Comparison of ENCODE assay signal across 18 mouse cellular contexts in the genomic region with DNA sequence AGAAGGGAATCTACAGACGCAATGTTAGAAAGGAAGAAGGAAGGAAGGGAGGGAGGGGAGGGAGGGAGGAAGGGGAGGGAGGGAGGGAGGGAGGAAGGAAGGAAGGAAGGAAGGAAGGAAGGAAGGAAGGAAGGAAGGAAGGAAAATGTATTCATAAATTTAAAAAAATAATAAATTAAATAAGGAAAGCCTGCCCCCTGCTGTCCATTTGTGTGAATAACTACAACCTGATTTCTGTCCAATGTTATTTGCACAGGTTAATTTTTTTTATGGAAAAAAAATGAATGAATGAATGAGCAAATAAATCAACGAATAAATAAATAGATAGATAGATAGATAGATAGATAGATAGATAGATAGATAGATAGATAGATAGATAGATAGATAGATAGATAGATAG. TPM values are rescaled to one million over a fixed set of nuclear protein-coding genes. Genes with fewer than 3 reads are reported as not detected.
DNase-seq lines count a peak whose midpoint lies in the region; ATAC-seq and TF ChIP-seq lines count a peak whose summit lies in the region.
"Not testable (repeated sequence)": the region's sequence is repeated elsewhere in the genome, so short reads cannot be mapped to it uniquely, and the experiment has no call there.
"Had no signal": no experiment of that assay in that cellular context is flagged by ENCODE, and none has a peak within 500 bp of the region (broad histone marks: within the 10 kb centered on the region; RNA-seq: fewer than 3 reads in every experiment).

No protein-coding gene starts in this region.

- TF ChIP-seq POLR2A in liver, adult 2 months (IDR thresholded peaks at IDR 0.05; ENCODE audit: extremely low read depth, insufficient read depth, low read length): not testable (repeated sequence)

- not testable (repeated sequence) for H3K4me3 ChIP-seq in heart, postnatal 0 days (ENCODE audit: low read depth, low read length); kidney, postnatal 0 days (replicated peaks; ENCODE audit: low read depth, low read length); liver, adult 2 months (ENCODE audit: insufficient read depth, low read depth, low read length); midbrain, embryonic 14.5 days (replicated peaks; ENCODE audit: low read depth, low read length)

- peak; percentile 23; the same call in 1 of the 2 replicates for TF ChIP-seq CTCF in heart, postnatal 0 days (IDR thresholded peaks at IDR 0.05; ENCODE audit: low read depth)
- peak; percentile 38 for TF ChIP-seq CTCF in kidney, postnatal 0 days (IDR thresholded peaks at IDR 0.05; ENCODE audit: low read depth)
- TF ChIP-seq CTCF in liver, adult 2 months (IDR thresholded peaks at IDR 0.05; ENCODE audit: low read depth, low read length): not testable (repeated sequence)

- DNase-seq in 416B (ENCODE audit: low read depth) (peak; percentile 34), ZHBTc4 (ENCODE audit: low read depth, low spot score) (peak; percentile 5)
- DNase-seq in cerebellum, postnatal 14 days: peak; percentile 8 to 36
- DNase-seq in heart, postnatal 0 days (ENCODE audit: low spot score): not testable (repeated sequence)
- peak; percentile 13 for DNase-seq in kidney, postnatal 0 days (ENCODE audit: low spot score)
- peak; percentile 3 for DNase-seq in liver, adult 2 months (ENCODE audit: extremely low read depth, low read depth, low spot score)
- peak; percentile 65 for DNase-seq in midbrain, embryonic 14.5 days
- peak; percentile 13 for DNase-seq in splenic B cell, adult 2 months (ENCODE audit: low read depth, low spot score)

- H3K79me2 ChIP-seq in liver, adult 2 months (ENCODE audit: control insufficient read depth, insufficient read depth, low read length): not testable (repeated sequence)

- not testable (repeated sequence) for H3K36me3 ChIP-seq in heart, postnatal 0 days (replicated peaks; ENCODE audit: control insufficient read depth, insufficient read depth, low read length); kidney, postnatal 0 days (ENCODE audit: insufficient read depth, low read length); liver, adult 2 months (ENCODE audit: control insufficient read depth, insufficient read depth, low read length); midbrain, embryonic 14.5 days (ENCODE audit: control insufficient read depth, insufficient read depth, low read length); splenic B cell, adult 2 months (ENCODE audit: control insufficient read depth, insufficient read depth, low read length, poor library complexity, severe bottlenecking)

- H3K9ac ChIP-seq in heart, postnatal 0 days (replicated peaks; ENCODE audit: low read depth, low read length); kidney, postnatal 0 days (ENCODE audit: low read depth, low read length); liver, adult 2 months (ENCODE audit: low read depth, low read length); midbrain, embryonic 14.5 days (replicated peaks; ENCODE audit: low read length): not testable (repeated sequence)

- ATAC-seq in heart, postnatal 0 days (ENCODE audit: insufficient read depth, low read depth); kidney, postnatal 0 days (replicated peaks; ENCODE audit: low FRiP score, low read depth); midbrain, embryonic 14.5 days (ENCODE audit: low FRiP score, low TSS enrichment): not testable (repeated sequence)

- not testable (repeated sequence) for H3K4me2 ChIP-seq in heart, postnatal 0 days (ENCODE audit: low read depth, low read length); kidney, postnatal 0 days (ENCODE audit: low read length); midbrain, embryonic 14.5 days (ENCODE audit: low read length)

- not testable (repeated sequence) for H3K4me1 ChIP-seq in heart, postnatal 0 days (ENCODE audit: control insufficient read depth, insufficient read depth); kidney, postnatal 0 days (replicated peaks; ENCODE audit: insufficient read depth, low read length); liver, adult 2 months (ENCODE audit: control insufficient read depth, insufficient read depth, low read length); midbrain, embryonic 14.5 days (ENCODE audit: control insufficient read depth, insufficient read depth, low read length)

- not testable (repeated sequence) for H3K27ac ChIP-seq in heart, postnatal 0 days (ENCODE audit: low read depth); kidney, postnatal 0 days; liver, adult 2 months (replicated peaks; ENCODE audit: insufficient read depth, low read depth, low read length); midbrain, embryonic 14.5 days (replicated peaks; ENCODE audit: low read depth, low read length)

- TF ChIP-seq EP300 in heart, postnatal 0 days (IDR thresholded peaks at IDR 0.05; ENCODE audit: low read depth): not testable (repeated sequence)

- H3K9me3 ChIP-seq in heart, postnatal 0 days (replicated peaks; ENCODE audit: control insufficient read depth, low read length); kidney, postnatal 0 days (replicated peaks; ENCODE audit: low read length); midbrain, embryonic 14.5 days (ENCODE audit: control insufficient read depth, low read length): not testable (repeated sequence)

- H3K27me3 ChIP-seq in heart, postnatal 0 days (ENCODE audit: control insufficient read depth, insufficient read depth, low read length); kidney, postnatal 0 days (ENCODE audit: insufficient read depth, low read length); liver, adult 2 months (ENCODE audit: control insufficient read depth, insufficient read depth, low read length); midbrain, embryonic 14.5 days (ENCODE audit: control insufficient read depth, insufficient read depth, low read length); splenic B cell, adult 2 months (ENCODE audit: control insufficient read depth, insufficient read depth, low read length, poor library complexity, severe bottlenecking): not testable (repeated sequence)

- WGBS in heart, postnatal 0 days: 29% methylated on average over 2 of the region's 2 CpGs
- 25% methylated on average over 2 of the region's 2 CpGs for WGBS in kidney, postnatal 0 days
- 5% methylated on average over 1 of the region's 2 CpGs for WGBS in liver, adult 2 months
- 35% methylated on average over 2 of the region's 2 CpGs for WGBS in midbrain, embryonic 14.5 days

RNA-seq across cellular contexts. Expression of a gene that starts 8.4 kb away (rescaled TPM):
- not detected in 2 replicates for total RNA-seq in heart, postnatal 0 days (2014; rRNA removed; ENCODE audit: low replicate concordance)
- not detected in 2 replicates for polyA plus RNA-seq in heart, postnatal 0 days (2015; fragmentation: Nextera tagmentation; extraction: Ambion mirVana)
- polyA plus RNA-seq in kidney, postnatal 0 days (2015; fragmentation: Nextera tagmentation; extraction: Ambion mirVana): not detected in 2 replicates
- total RNA-seq in liver, adult 2 months (2014; rRNA removed): 29.1 and 173 TPM in 2 replicates
- 0.48 and 1.7 TPM in 2 replicates for polyA plus RNA-seq in liver, adult 2 months (2012; rRNA removed)
- not detected in 2 replicates for polyA plus RNA-seq in midbrain, embryonic 14.5 days (2014; fragmentation: Nextera tagmentation; extraction: Ambion mirVana)
- total RNA-seq: adrenal gland, adult 8-10 months; ES-E14; gastrocnemius, postnatal 25 days; heart, postnatal 10 days; layer of hippocampus, postnatal 14 days; left cerebral cortex, postnatal 14 days had no signal
- polyA plus RNA-seq: forebrain, embryonic 11.5 days; hindbrain, embryonic 15.5 days; lung, embryonic 16.5 days; neural tube, embryonic 13.5 days had no signal
